Mouse (Mus musculus) CD8-positive naive resting alpha-beta T cell, adult 2 months (primary cell): Measurements from ENCODE around the gene Atp1a1.

Source experiments
- DNase-seq, 2 experiments: peaks; one replicate each; pipeline ENCODE4 v3.0.0; 2022; ENCODE audit warnings: low read depth in 2 of 2, low spot score in 2 of 2

Gene Atp1a1

GRCm38 (mm10) chr3:101560841-101561522 lies 43.5 kb downstream of the Atp1a1 start:
- no peak for DNase-seq

GRCm38 (mm10) chr3:101556712-101557111 lies 47.8 kb downstream of the Atp1a1 start:
- no peak for DNase-seq

- DNase-seq = no peak
Observed at GRCm38 (mm10) chr3:101552621-101553620, 51.6 kb downstream of the Atp1a1 start.

- no peak for DNase-seq
Observed at GRCm38 (mm10) chr3:101551457-101552230, 52.8 kb downstream of the Atp1a1 start.

GRCm38 (mm10) chr3:101549749-101550148 lies 54.7 kb downstream of the Atp1a1 start:
- DNase-seq = no peak

GRCm38 (mm10) chr3:101544116-101544515 lies 60.4 kb downstream of the Atp1a1 start:
- DNase-seq = no peak

- no peak for DNase-seq
Observed at GRCm38 (mm10) chr3:101541571-101541970, 62.9 kb downstream of the Atp1a1 start.

GRCm38 (mm10) chr3:101540568-101540967 lies 63.9 kb downstream of the Atp1a1 start:
- no peak for DNase-seq

GRCm38 (mm10) chr3:101536322-101536721 lies 68.2 kb downstream of the Atp1a1 start:
- DNase-seq = no peak

GRCm38 (mm10) chr3:101534311-101534710 lies 70.2 kb downstream of the Atp1a1 start:
- no peak for DNase-seq

- DNase-seq = no peak
Observed at GRCm38 (mm10) chr3:101533373-101533772, 71.1 kb downstream of the Atp1a1 start.

GRCm38 (mm10) chr3:101530928-101531327 lies 73.6 kb downstream of the Atp1a1 start:
- DNase-seq = no peak

GRCm38 (mm10) chr3:101528900-101529594 lies 75.4 kb downstream of the Atp1a1 start:
- no peak for DNase-seq

- no peak for DNase-seq
Observed at GRCm38 (mm10) chr3:101528157-101528899, 76.2 kb downstream of the Atp1a1 start.

- DNase-seq = no peak
Observed at GRCm38 (mm10) chr3:101526603-101527002, 77.9 kb downstream of the Atp1a1 start.
